Mouse (Mus musculus) heart, postnatal 36 days (tissue): Measurements from ENCODE around the gene Abca5. TPM values are rescaled to one million over a fixed set of nuclear protein-coding genes. Genes with fewer than 3 reads are reported as not detected.

Experiments used
- DNase-seq, 2 experiments: peaks; one replicate each; pipeline ENCODE4 v3.0.0; 2021 to 2022
- intact Hi-C: fragments of 180-260 bp; cut with DNase I; formaldehyde crosslinking; loops from one replicate; pipeline ENCODE4 v1.15.1; 2025
- total RNA-seq, 2 experiments: library from RNA; stranded (reverse); gene quantifications; 2 replicates each; pipeline ENCODE4 v1.2.3; 2021

Abca5 gene
- total RNA-seq, 2 experiments from 2014 or later = 6.1 to 7.5 TPM

GRCm38 (mm10) chr11:110232975-110233374 is 104.5 kb downstream of the Abca5 start:
- no peak for DNase-seq
- intact Hi-C loops = no loop called here

Other genes with a start within 250 kb of the Abca5 start
- gene Abca8a, start 241.7 kb downstream of the Abca5 start, total RNA-seq = 10 to 100 TPM; 34.6 to 43.4 TPM
- gene Abca9, start 169.5 kb downstream of the Abca5 start, total RNA-seq = 10 to 100 TPM; 13.3 to 16.6 TPM
- 1 to 10 TPM; 8.0 to 8.4 TPM for gene Abca6, start 85.9 kb downstream of the Abca5 start, total RNA-seq
- 1 to 10 TPM; 4.7 to 5.5 TPM for gene Map2k6, start 61.4 kb upstream of the Abca5 start, total RNA-seq